Mouse (Mus musculus) spleen, postnatal 36 days (tissue): ENCODE results near the gene Gp9.

Experiments
- DNase-seq, 2 experiments: peaks; one replicate each; pipeline ENCODE4 v3.0.0; 2022; ENCODE audit warnings: low spot score in 2 of 2, mixed read lengths in 1 of 2

Gp9 gene

GRCm38 (mm10) chr6:87777842-87778241, at the start of gene Gp9:
Gp9 (plus strand) TSS chr6:87778072.
- DNase-seq, result no peak

- DNase-seq, result no peak
Measured at GRCm38 (mm10) chr6:87728102-87728501, 49.8 kb upstream of the Gp9 start.

- DNase-seq, result no peak
Measured at GRCm38 (mm10) chr6:87730141-87730540, 47.7 kb upstream of the Gp9 start.

GRCm38 (mm10) chr6:87730591-87731462, 47.0 kb upstream of the Gp9 start, which contains the start of gene Efcc1:
Efcc1 (plus strand) TSS chr6:87730869.
- DNase-seq, result no peak

GRCm38 (mm10) chr6:87731463-87732095, 46.3 kb upstream of the Gp9 start:
- no peak for DNase-seq

GRCm38 (mm10) chr6:87732151-87733011, 45.5 kb upstream of the Gp9 start:
- no peak for DNase-seq

GRCm38 (mm10) chr6:87733131-87733930, 44.5 kb upstream of the Gp9 start:
- DNase-seq, result no peak

- no peak for DNase-seq
Measured at GRCm38 (mm10) chr6:87734136-87734535, 43.7 kb upstream of the Gp9 start.

GRCm38 (mm10) chr6:87736923-87737322, 40.9 kb upstream of the Gp9 start:
- no peak for DNase-seq

GRCm38 (mm10) chr6:87737921-87738626, 39.8 kb upstream of the Gp9 start:
- no peak for DNase-seq

GRCm38 (mm10) chr6:87739898-87740297, 38.0 kb upstream of the Gp9 start:
- DNase-seq, result no peak

- DNase-seq, result peak; percentile 45 to 59
Measured at GRCm38 (mm10) chr6:87740496-87740895, 37.4 kb upstream of the Gp9 start.

GRCm38 (mm10) chr6:87741978-87742377, 35.9 kb upstream of the Gp9 start:
- no peak for DNase-seq

- no peak for DNase-seq
Measured at GRCm38 (mm10) chr6:87742804-87743203, 35.1 kb upstream of the Gp9 start.

GRCm38 (mm10) chr6:87743281-87743680, 34.6 kb upstream of the Gp9 start:
- DNase-seq, result no peak

- no peak for DNase-seq
Measured at GRCm38 (mm10) chr6:87744632-87745031, 33.2 kb upstream of the Gp9 start.

- DNase-seq, result no peak
Measured at GRCm38 (mm10) chr6:87745301-87745700, 32.6 kb upstream of the Gp9 start.

GRCm38 (mm10) chr6:87746059-87746458, 31.8 kb upstream of the Gp9 start:
- no peak for DNase-seq

- DNase-seq, result peak in 1 of 2 experiments; percentile 61
Measured at GRCm38 (mm10) chr6:87746849-87747248, 31.0 kb upstream of the Gp9 start.

- no peak for DNase-seq
Measured at GRCm38 (mm10) chr6:87748078-87748477, 29.8 kb upstream of the Gp9 start.

GRCm38 (mm10) chr6:87748531-87748930, 29.3 kb upstream of the Gp9 start:
- DNase-seq, result no peak
